Mouse (Mus musculus) midbrain, embryonic 14.5 days (tissue): ENCODE results near the gene Npas3. TPM values are rescaled to one million over a fixed set of nuclear protein-coding genes. Genes with fewer than 3 reads are reported as not detected.

Experiments
- ATAC-seq: fragments of 200-750 bp; cut with Nextera tagmentation; 2 replicates; pipeline ENCODE4 v1.8.0; 2017; ENCODE audit warnings: moderate number of reproducible peaks, moderate library complexity; ENCODE audit not compliant: low FRiP score, low TSS enrichment
- DNase-seq: peaks from one replicate; pipeline ENCODE4 v3.0.0-alpha.2; 2015
- H3K27ac ChIP-seq: fragments of 300-500 bp; sonication (generic); replicated peaks from 2 replicates; pipeline ENCODE4 v1.5.1; 2014; ENCODE audit warnings: mild to moderate bottlenecking, low read depth, low read length, moderate library complexity
- H3K27me3 ChIP-seq: fragments of 300-500 bp; sonication (generic); 2 replicates; pipeline ENCODE4 v1.6.1; 2014; ENCODE audit warnings: low read length, control low read depth, mixed read lengths; ENCODE audit not compliant: control insufficient read depth, insufficient read depth
- H3K36me3 ChIP-seq: fragments of 300-500 bp; sonication (generic); 2 replicates; pipeline ENCODE4 v1.6.1; 2014; ENCODE audit warnings: low read length, control low read depth; ENCODE audit not compliant: control insufficient read depth, insufficient read depth
- H3K4me1 ChIP-seq: fragments of 300-500 bp; sonication (generic); 2 replicates; pipeline ENCODE4 v1.6.1; 2014; ENCODE audit warnings: mild to moderate bottlenecking, antibody characterized with exemption, low read length, control low read depth; ENCODE audit not compliant: control insufficient read depth, insufficient read depth
- H3K4me2 ChIP-seq: fragments of 300-500 bp; sonication (generic); 2 replicates; pipeline ENCODE4 v1.6.1; 2014; ENCODE audit warnings: mild to moderate bottlenecking, low read length, moderate library complexity
- H3K4me3 ChIP-seq: fragments of 300-500 bp; sonication (generic); replicated peaks from 2 replicates; pipeline ENCODE4 v1.5.1; 2014; ENCODE audit warnings: low read depth, low read length
- H3K9ac ChIP-seq: fragments of 300-500 bp; sonication (generic); replicated peaks from 2 replicates; pipeline ENCODE4 v1.6.1; 2014; ENCODE audit warnings: mild to moderate bottlenecking, low read length, moderate library complexity
- H3K9me3 ChIP-seq: fragments of 300-500 bp; sonication (generic); 2 replicates; pipeline ENCODE4 v1.6.1; 2016; ENCODE audit warnings: low read length, control low read depth, mixed read lengths; ENCODE audit not compliant: control insufficient read depth
- WGBS: fragments of 180-500 bp; shearing (Covaris S2); extraction: QIAGEN DNeasy Blood & Tissue Kit; methylation state at CpG from one replicate; pipeline ENCODE4 v1.1.7; 2014; 5-methylcytosine and 5-hydroxymethylcytosine counted together
- polyA plus RNA-seq: library from polyadenylated mRNA; unstranded; fragments of >200 nt; fragmentation: Nextera tagmentation; extraction: Ambion mirVana; gene quantifications from 2 replicates; pipeline ENCODE4 v1.2.1, GENCODE M21; 2014

Gene Npas3
- polyA plus RNA-seq, 1 experiment from 2014 or later, result 34.0 TPM

DNA sequence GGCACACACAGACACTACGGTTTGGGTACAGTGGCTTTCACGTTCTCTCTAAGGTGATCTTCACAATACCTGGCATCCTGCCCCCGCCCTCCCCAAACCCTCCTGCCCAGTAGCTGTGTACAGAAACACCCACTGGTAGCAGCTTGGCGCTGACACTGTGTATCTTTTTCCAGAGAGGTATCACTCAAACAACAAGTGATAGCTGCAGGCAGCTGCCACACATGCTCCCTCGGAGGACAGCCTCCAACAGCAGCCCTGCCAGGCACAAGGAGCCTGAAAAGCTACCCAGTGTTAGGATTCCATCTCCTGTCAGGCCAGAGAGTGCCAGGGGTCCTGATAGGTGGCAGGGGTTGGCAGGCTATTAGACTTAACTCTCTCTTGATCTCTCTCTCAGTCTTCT lies 747.2 kb downstream of the Npas3 start:
- ATAC-seq (no peak), DNase-seq (no peak)
- Histone ChIP-seq H3K36me3 (no peaks in the 10 kb centered on the region), H3K4me2 (no peak overlapping the region), H3K4me3 (no peak overlapping the region), H3K9ac (no peak overlapping the region), H3K27me3 (no peaks in the 10 kb centered on the region), H3K9me3 (0 out of 2 replicates have a peak, but pooled peaks cover 3% of the 10 kb centered on the region), H3K4me1 (peaks cover 10% of the 10 kb centered on the region; the same call in 1 of the 2 replicates), H3K27ac (no peak overlapping the region)
- WGBS, result 86% methylated on average over 5 of the region's 5 CpGs

DNA sequence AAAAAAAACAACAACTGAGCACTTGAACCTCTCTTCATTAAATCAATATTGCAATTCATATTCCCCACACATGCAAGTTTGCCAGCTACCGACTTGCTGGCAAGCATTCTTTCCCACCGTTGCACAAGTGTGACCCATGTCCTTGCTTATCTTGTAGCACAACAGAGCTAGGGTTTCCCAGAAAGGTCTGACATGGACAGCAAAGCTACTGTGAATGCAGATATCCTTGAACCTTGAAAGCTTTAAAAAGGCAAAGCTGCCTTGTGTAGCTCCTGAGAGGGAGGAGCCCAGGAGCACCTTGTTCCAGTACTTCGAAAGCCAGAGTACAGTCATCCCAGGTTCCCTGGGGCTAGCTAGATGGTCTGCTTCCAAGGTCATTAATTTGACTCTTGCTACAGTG lies 748.7 kb downstream of the Npas3 start:
- no peak overlapping the region for H3K27ac ChIP-seq
- no peak overlapping the region for H3K4me3 ChIP-seq
- peaks cover 10% of the 10 kb centered on the region; the same call in 1 of the 2 replicates for H3K4me1 ChIP-seq
- no peaks in the 10 kb centered on the region for H3K36me3 ChIP-seq
- H3K9ac ChIP-seq, result no peak overlapping the region
- 0 out of 2 replicates have a peak, but pooled peaks cover 3% of the 10 kb centered on the region for H3K9me3 ChIP-seq
- H3K27me3 ChIP-seq, result no peaks in the 10 kb centered on the region
- no peak overlapping the region for H3K4me2 ChIP-seq
- DNase-seq, result no peak
- WGBS, result 89% methylated on average over 3 of the region's 3 CpGs
- ATAC-seq, result no peak

DNA sequence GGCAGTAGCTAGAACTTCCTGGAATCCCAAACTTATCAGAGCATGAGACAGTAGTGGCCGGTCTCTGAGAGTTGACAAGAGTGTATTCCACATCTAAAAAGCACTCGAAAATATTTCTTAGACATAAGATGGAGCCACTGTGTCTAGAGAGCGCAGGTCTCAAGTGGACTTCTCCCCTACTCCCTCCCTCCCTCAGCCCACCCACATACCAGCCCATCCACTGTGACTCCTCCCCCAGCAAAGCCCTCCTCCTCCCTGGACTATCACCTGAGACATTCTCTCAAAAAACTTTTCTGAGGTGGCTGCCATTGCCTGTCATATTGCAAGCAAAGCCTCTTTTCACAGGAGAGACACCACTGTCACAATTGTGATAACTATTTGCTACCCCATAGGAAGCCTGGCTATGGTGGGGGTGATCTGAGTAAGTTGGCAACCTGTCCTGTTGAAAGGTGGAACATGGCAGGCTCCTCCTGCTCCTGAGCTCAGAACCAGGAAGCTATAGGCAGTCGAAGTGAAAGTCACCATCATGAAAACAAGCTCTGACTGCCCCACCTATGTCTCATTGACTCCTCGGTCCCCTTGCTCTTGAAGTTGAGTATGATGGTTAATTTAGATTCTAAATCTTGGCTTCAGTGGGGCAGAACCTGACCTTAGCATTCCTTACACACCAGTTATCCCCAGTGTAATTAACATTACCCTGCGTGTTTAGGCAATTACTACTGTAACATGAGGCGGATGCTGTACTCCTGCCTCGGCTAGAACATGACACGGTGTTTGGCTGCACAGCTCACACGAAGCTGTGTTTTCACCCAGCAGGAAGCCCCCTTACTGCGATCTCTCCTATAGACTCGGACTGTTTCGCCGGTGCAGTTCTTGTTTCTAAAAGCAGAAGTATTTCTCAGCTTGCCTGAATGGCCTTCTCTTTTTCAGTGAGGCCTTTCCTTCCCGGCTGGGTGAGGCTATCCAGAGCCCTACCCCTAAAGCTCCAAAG lies 751.5 kb downstream of the Npas3 start:
- DNase-seq, result no peak
- Histone ChIP-seq H3K9me3 (no peaks in the 10 kb centered on the region), H3K36me3 (0 out of 2 replicates have a peak, but pooled peaks cover 3% of the 10 kb centered on the region), H3K27me3 (no peaks in the 10 kb centered on the region), H3K4me1 (0 out of 2 replicates have a peak, but pooled peaks cover 7% of the 10 kb centered on the region), H3K4me2 (no peak overlapping the region), H3K9ac (peak overlapping the region; percentile 23; the same call in 1 of the 2 replicates), H3K4me3 (no peak overlapping the region), H3K27ac (peak overlapping the region; percentile 26; the same call in 1 of the 2 replicates)
- 62% methylated on average over 15 of the region's 15 CpGs for WGBS
- no peak for ATAC-seq

DNA sequence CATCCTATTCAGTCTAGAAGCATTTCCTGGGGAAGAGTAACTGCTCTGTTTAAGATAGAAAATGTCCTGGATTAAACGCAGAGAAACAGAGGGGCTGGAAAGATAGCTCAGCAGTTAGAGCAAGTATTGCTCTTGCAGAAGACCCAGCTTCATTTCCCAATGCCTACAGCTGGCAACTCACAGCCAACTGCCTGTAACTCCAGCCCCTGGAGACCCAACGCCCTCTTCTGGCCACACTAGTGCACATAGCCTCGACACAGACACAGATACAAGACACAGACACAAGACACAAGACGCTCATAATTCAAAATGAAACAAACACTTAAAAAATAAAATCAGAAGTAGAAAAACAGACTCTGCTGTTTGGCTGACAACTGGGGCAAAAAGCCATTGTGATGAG lies 754.0 kb downstream of the Npas3 start:
- WGBS, result 72% methylated on average over 4 of the region's 4 CpGs
- H3K4me1 ChIP-seq, result 0 out of 2 replicates have a peak, but pooled peaks cover 7% of the 10 kb centered on the region
- no peak for DNase-seq

DNA sequence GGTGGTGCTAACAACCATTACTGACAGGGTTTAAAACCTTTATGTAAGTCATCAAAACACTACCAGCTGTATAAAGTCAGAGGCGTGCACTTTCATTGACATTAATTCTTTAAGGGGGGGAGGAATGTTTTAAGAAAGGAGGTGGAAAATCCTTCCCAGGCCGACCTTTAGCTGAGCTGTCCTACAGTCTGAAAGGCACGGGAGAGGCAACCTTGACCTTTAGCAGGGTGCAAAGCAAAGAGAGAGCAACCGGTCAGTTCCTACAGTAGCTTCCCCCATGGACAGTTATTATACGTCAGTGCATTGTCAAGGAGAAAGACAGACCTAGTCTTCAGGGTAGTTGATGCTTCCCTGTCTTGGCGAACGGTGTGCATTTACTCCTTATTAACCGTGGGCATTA lies 756.1 kb downstream of the Npas3 start:
- 54% methylated on average over 8 of the region's 8 CpGs for WGBS
- H3K9ac ChIP-seq, result no peak overlapping the region
- H3K27me3 ChIP-seq, result no peaks in the 10 kb centered on the region
- 0 out of 2 replicates have a peak, but pooled peaks cover 3% of the 10 kb centered on the region for H3K36me3 ChIP-seq
- H3K27ac ChIP-seq, result no peak overlapping the region
- H3K4me2 ChIP-seq, result no peak overlapping the region
- no peak overlapping the region for H3K4me3 ChIP-seq
- no peaks in the 10 kb centered on the region for H3K9me3 ChIP-seq
- no peak for ATAC-seq
- H3K4me1 ChIP-seq, result 0 out of 2 replicates have a peak, but pooled peaks cover 7% of the 10 kb centered on the region
- no peak for DNase-seq

More for the DNA sequence above, 754.0 kb downstream of the Npas3 start:
- no peak overlapping the region for H3K4me2 ChIP-seq
- no peaks in the 10 kb centered on the region for H3K27me3 ChIP-seq
- H3K9me3 ChIP-seq, result no peaks in the 10 kb centered on the region
- H3K4me3 ChIP-seq, result no peak overlapping the region
- no peak for ATAC-seq
- 0 out of 2 replicates have a peak, but pooled peaks cover 3% of the 10 kb centered on the region for H3K36me3 ChIP-seq
- no peak overlapping the region for H3K27ac ChIP-seq
- H3K9ac ChIP-seq, result no peak overlapping the region

DNA sequence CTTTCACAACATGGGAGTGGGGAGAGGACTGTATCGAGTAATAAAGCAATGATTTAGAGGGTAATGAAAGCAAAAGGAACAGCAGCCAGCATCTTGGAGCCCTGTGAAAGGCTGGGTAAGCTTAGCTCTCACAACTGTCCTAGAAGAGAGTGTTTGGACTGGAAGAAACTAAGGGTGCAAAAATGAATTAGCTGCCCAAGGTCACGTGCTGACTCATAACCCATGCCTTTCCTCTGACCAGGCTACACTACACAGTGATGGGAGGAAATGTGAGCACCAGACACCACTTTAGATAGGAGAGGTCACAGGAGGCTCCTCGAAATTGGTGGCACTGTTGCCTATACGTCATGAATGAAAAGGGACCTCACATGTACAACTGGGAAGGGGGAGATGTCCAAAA lies 757.1 kb downstream of the Npas3 start:
- DNase-seq (no peak), ATAC-seq (no peak)
- H3K4me2 ChIP-seq, result no peak overlapping the region
- H3K9me3 ChIP-seq, result no peaks in the 10 kb centered on the region
- H3K27ac ChIP-seq, result no peak overlapping the region
- H3K36me3 ChIP-seq, result 0 out of 2 replicates have a peak, but pooled peaks cover 3% of the 10 kb centered on the region
- H3K4me1 ChIP-seq, result 0 out of 2 replicates have a peak, but pooled peaks cover under 1% of the 10 kb centered on the region
- WGBS, result 91% methylated on average over 4 of the region's 4 CpGs
- H3K9ac ChIP-seq, result no peak overlapping the region
- no peak overlapping the region for H3K4me3 ChIP-seq
- H3K27me3 ChIP-seq, result no peaks in the 10 kb centered on the region

DNA sequence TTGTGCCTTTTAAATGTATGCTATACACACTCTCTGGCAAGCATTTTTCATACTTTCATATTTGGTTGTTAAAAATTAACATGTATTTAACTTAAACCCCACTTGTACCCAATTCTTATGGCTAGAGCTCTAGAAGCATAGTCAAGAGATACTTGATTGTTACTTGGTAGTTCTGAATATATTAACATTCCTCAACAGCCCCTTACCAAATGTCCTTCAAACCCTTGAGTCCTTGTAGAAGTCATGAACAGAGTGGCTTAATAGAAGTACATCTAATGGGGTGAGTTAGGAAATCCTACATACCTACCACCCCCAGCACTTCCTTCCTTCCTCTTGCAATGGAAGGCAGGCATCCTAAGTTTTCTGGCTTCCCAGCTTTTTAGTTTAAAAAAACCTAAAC lies 766.8 kb downstream of the Npas3 start:
- no peak overlapping the region for H3K9ac ChIP-seq
- no peaks in the 10 kb centered on the region for H3K36me3 ChIP-seq
- no peaks in the 10 kb centered on the region for H3K9me3 ChIP-seq
- H3K4me3 ChIP-seq, result no peak overlapping the region
- ATAC-seq (no peak), DNase-seq (no peak)
- no peak overlapping the region for H3K4me2 ChIP-seq
- no peaks in the 10 kb centered on the region for H3K4me1 ChIP-seq
- no peak overlapping the region for H3K27ac ChIP-seq
- no peaks in the 10 kb centered on the region for H3K27me3 ChIP-seq

DNA sequence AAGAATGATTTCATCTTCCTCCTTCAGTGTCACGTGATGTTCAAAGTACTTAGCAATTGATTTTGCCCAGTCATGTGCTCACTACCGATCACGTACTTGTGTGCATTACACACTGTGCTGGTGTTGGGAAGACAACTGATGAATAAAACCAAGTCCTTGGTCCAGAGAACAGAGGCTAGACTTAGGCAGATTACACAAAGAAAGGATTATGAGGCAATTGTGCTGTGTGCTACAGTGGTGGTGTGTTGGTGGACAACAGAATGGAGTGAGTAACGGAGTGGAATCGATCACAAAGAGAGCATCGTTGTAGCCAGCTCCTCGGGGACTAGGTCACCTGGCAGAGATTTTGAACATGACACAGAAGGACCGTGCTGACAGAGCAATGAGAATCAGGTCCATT lies 769.5 kb downstream of the Npas3 start:
- Histone ChIP-seq H3K4me3 (no peak overlapping the region), H3K27ac (no peak overlapping the region), H3K4me1 (no peaks in the 10 kb centered on the region), H3K27me3 (no peaks in the 10 kb centered on the region), H3K36me3 (no peaks in the 10 kb centered on the region), H3K4me2 (no peak overlapping the region), H3K9me3 (no peaks in the 10 kb centered on the region), H3K9ac (no peak overlapping the region)
- 27% methylated on average over 8 of the region's 8 CpGs for WGBS
- no peak for DNase-seq
- ATAC-seq, result no peak
